Mouse (Mus musculus): ENCODE measurements around the gene Ddah1.

DNA sequence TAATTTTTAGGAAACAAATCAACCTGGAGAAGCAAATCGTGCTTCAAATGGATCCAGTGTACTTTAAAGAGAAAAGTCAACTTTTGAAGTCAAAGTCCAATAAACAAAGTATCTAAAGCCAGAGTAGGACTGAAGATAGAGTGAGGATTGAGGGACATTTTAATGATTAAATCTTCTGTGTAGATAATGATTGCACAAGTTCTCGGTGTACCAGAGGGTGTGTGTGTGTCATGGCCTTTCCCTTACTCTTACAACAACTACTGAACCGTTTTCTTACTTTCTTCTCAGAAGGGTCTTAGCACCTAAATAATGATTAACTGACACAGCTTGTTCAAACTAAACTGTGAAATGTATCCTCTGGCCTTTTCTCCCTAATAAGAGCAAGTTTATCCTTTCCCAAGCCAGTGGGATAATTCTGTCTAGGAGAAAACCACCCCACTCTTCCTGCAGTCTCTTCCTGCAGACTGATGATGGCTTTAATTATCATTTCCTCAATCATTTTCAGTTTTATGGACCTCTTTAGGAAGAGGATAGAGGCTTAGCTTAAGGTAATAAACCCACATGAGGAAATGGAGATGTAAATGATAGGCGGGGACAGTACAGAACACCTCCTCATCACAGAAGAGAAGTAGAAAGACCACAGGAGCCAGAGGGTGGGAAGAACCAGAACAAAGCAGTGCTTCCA is 4.6 kb downstream of the Ddah1 start:
- TF ChIP-seq CTCF (IDR thresholded peaks at IDR 0.05; ENCODE audit: extremely low read depth, insufficient read depth, low read length) (no peak), POLR2A (IDR thresholded peaks at IDR 0.05; ENCODE audit: extremely low read depth, insufficient read depth, low read length) (no peak)
